Mouse (Mus musculus) erythroblast, embryonic 14.5 days (primary cell): Measurements from ENCODE around the gene Fkbp14. TPM values are rescaled to one million over a fixed set of nuclear protein-coding genes. Genes with fewer than 3 reads are reported as not detected.

Source experiments
- H3K27me3 ChIP-seq: 2 replicates; pipeline ENCODE4 v1.6.1; 2012; ENCODE audit warnings: inconsistent platforms; ENCODE audit not compliant: control insufficient read depth
- H3K36me3 ChIP-seq: 2 replicates; pipeline ENCODE4 v1.6.1; 2012; ENCODE audit warnings: mild to moderate bottlenecking, inconsistent platforms; ENCODE audit not compliant: control insufficient read depth
- H3K4me1 ChIP-seq: 2 replicates; pipeline ENCODE4 v1.6.1; 2012; ENCODE audit warnings: inconsistent platforms; ENCODE audit not compliant: control insufficient read depth
- H3K4me3 ChIP-seq: replicated peaks from 2 replicates; pipeline ENCODE3; 2012; ENCODE audit warnings: moderate library complexity, mild to moderate bottlenecking, inconsistent platforms
- H3K9me3 ChIP-seq: 2 replicates; pipeline ENCODE4 v1.6.1; 2012; ENCODE audit warnings: low read length, inconsistent platforms, mixed read lengths; ENCODE audit not compliant: control insufficient read depth
- GATA1 ChIP-seq: IDR thresholded peaks from 2 replicates; pipeline ENCODE4 v1.6.1; 2012; ENCODE audit warnings: low read length, inconsistent platforms, mixed read lengths
- TAL1 ChIP-seq: IDR thresholded peaks from 3 replicates; pipeline ENCODE4 v1.6.1; 2012; ENCODE audit warnings: low read length, inconsistent platforms, mixed read lengths
- polyA plus RNA-seq: library from polyadenylated mRNA; stranded (reverse); fragments of >175 nt; gene quantifications from 2 replicates; pipeline ENCODE4 v1.2.3, GENCODE M21; 2012

Gene Fkbp14
- polyA plus RNA-seq, 1 experiment = not detected

DNA sequence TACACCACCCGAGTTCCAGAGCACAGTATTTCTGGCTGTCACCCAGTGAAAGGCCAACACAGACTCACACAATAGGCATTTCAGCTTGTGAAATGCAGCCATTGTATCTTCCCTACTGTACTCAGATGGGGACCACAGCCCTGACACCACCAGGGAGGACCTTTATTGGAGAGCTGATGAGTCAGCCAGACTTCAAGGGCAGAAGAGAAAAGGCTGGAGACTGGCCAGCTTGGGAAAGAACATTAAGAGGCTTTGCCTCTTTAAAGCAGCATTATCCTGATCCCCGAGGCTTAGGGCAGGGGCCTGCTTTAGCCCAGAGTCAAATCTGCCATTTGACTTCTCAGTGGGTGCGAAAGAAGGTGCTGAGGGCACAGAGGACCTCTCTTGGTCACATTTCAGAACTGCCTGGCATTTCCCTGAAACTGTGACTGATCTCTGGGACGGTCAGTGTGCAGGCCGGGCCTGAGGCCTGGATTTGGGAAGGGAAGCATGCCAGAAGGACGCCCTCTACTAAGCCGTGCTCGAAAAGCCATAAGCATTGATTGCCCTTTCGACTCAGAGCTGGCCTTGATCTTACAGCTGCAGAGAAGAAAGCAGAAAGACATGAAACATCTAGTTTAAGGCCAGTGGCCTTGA is 56.7 kb downstream of the Fkbp14 start:
- Histone ChIP-seq H3K4me3 (no peak overlapping the region), H3K27me3 (no peaks in the 10 kb centered on the region), H3K4me1 (no peaks in the 10 kb centered on the region), H3K36me3 (no peaks in the 10 kb centered on the region), H3K9me3 (no peaks in the 10 kb centered on the region)
- TF ChIP-seq GATA1 (no peak), TAL1 (no peak)

- no peaks in the 10 kb centered on the region for H3K27me3 ChIP-seq
- no peaks in the 10 kb centered on the region for H3K36me3 ChIP-seq
- no peaks in the 10 kb centered on the region for H3K9me3 ChIP-seq
- H3K4me3 ChIP-seq = no peak overlapping the region
- TF ChIP-seq TAL1 (no peak), GATA1 (no peak)
- H3K4me1 ChIP-seq = no peaks in the 10 kb centered on the region
Observed at GRCm38 (mm10) chr6:54539396-54539795, 57.7 kb downstream of the Fkbp14 start.

GRCm38 (mm10) chr6:54538773-54539173 is 58.3 kb downstream of the Fkbp14 start:
- Histone ChIP-seq H3K9me3 (no peaks in the 10 kb centered on the region), H3K4me1 (no peaks in the 10 kb centered on the region), H3K4me3 (no peak overlapping the region), H3K36me3 (no peaks in the 10 kb centered on the region), H3K27me3 (no peaks in the 10 kb centered on the region)
- TF ChIP-seq GATA1 = no peak
- TF ChIP-seq TAL1 = no peak

DNA sequence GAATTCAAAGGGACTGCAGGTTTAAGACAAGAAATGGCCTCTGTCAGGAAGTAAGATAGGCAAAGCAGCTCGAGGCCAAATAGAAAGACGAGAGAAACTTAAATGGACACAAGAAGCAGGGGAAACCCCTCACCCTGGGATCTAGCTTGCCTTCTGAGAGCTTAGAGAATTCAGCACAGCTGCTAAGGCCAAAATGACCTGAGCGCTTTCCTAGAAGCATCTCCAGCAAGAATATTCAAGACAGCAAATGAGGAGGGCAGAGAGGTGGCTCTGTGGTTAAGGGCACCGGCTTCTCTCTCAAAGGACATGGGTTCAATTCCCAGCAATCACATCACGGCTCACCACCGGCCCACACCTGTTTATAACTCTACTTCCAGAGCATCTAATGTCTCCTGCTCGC is 60.1 kb downstream of the Fkbp14 start:
- Histone ChIP-seq H3K4me3 (no peak overlapping the region), H3K4me1 (no peaks in the 10 kb centered on the region), H3K36me3 (no peaks in the 10 kb centered on the region), H3K27me3 (no peaks in the 10 kb centered on the region), H3K9me3 (no peaks in the 10 kb centered on the region)
- TF ChIP-seq TAL1 (no peak), GATA1 (no peak)

GRCm38 (mm10) chr6:54535485-54535884 is 61.6 kb downstream of the Fkbp14 start:
- no peaks in the 10 kb centered on the region for H3K9me3 ChIP-seq
- no peak overlapping the region for H3K4me3 ChIP-seq
- TF ChIP-seq GATA1 = no peak
- no peak for TF ChIP-seq TAL1
- no peaks in the 10 kb centered on the region for H3K36me3 ChIP-seq
- H3K4me1 ChIP-seq = no peaks in the 10 kb centered on the region
- no peaks in the 10 kb centered on the region for H3K27me3 ChIP-seq

DNA sequence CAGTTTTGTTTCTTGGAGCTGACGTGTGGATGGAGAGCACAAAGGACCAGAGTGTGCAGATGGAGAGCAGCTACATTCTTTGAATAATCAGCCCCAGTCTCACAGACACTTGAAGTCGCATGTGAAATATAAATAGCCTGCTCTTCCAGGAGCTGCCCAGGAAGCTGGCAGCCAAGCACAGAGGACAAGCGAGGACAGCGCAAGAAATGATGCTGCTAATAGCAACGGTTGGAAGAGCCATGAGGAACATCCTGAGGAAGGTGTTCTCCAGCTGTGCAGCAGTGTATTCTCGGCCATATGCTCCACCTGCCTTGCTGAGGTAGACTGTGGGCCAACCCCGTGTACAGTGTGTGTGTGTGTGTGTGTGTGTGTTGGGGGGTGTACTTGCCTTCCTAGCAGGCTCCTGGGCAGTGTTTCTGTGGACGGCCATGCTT is 66.0 kb downstream of the Fkbp14 start:
- H3K4me3 ChIP-seq = no peak overlapping the region
- peaks cover 11% of the 10 kb centered on the region for H3K4me1 ChIP-seq
- no peaks in the 10 kb centered on the region for H3K27me3 ChIP-seq
- no peaks in the 10 kb centered on the region for H3K9me3 ChIP-seq
- H3K36me3 ChIP-seq = no peaks in the 10 kb centered on the region
- TF ChIP-seq TAL1 (no peak), GATA1 (no peak)

DNA sequence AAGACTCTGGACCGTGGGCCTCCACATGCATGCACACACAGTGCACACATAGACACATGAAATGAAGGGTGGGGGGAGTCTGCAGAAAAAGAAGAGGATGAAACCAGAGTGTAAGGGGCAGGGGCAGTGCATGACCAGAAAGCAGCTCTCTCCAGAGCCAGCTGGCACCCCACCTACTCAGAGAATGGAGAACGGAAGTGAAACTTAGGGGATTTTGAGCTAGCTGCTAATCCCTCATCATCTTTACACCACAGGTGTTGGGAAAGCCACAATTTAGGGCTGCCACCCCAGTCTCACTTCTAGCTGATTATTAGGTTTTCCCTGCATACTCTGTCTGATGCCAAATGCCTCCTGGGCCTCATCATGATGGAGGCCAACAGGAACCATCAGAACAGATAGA is 66.9 kb downstream of the Fkbp14 start:
- H3K36me3 ChIP-seq = no peaks in the 10 kb centered on the region
- no peaks in the 10 kb centered on the region for H3K9me3 ChIP-seq
- TF ChIP-seq GATA1 (no peak), TAL1 (no peak)
- peaks cover 11% of the 10 kb centered on the region for H3K4me1 ChIP-seq
- no peak overlapping the region for H3K4me3 ChIP-seq
- H3K27me3 ChIP-seq = no peaks in the 10 kb centered on the region

GRCm38 (mm10) chr6:54528666-54529065 is 68.4 kb downstream of the Fkbp14 start:
- Histone ChIP-seq H3K9me3 (no peaks in the 10 kb centered on the region), H3K36me3 (no peaks in the 10 kb centered on the region), H3K27me3 (no peaks in the 10 kb centered on the region), H3K4me3 (no peak overlapping the region), H3K4me1 (peaks cover 11% of the 10 kb centered on the region)
- TF ChIP-seq TAL1 (no peak), GATA1 (no peak)

Other genes with a start within 250 kb of the Fkbp14 start
- 0.03 TPM in 1 of 2 replicates, not detected in the other for gene Wipf3, start 167.7 kb downstream of the Fkbp14 start, polyA plus RNA-seq
- gene Scrn1, start 30.8 kb downstream of the Fkbp14 start, polyA plus RNA-seq = not detected in 2 replicates
- 0.02 and 0.03 TPM in 2 replicates for gene Plekha8, start 2.2 kb downstream of the Fkbp14 start, polyA plus RNA-seq
- 0.05 and 0.09 TPM in 2 replicates for gene Mturn, start 84.3 kb upstream of the Fkbp14 start, polyA plus RNA-seq
- gene Znrf2, start 219.6 kb upstream of the Fkbp14 start, polyA plus RNA-seq = 0.15 and 0.60 TPM in 2 replicates